Mouse (Mus musculus): Measurements from ENCODE around the gene H2-T22. TPM values are rescaled to one million over a fixed set of nuclear protein-coding genes. Genes with fewer than 3 reads are reported as not detected.
A peak's percentile ranks its signal among the peaks of the same experiment; 100 is the strongest.
"Not testable (repeated sequence)": the region's sequence is repeated elsewhere in the genome, so short reads cannot be mapped to it uniquely, and the experiment has no call there.

H2-T22 gene
- polyA plus RNA-seq, 2 experiments, result 7.9 to 10.6 TPM

- not testable (repeated sequence) for H3K27me3 ChIP-seq (ENCODE audit: control insufficient read depth, insufficient read depth, low read length); H3K4me2 ChIP-seq (ENCODE audit: low read depth); H3K27ac ChIP-seq; H3K9ac ChIP-seq (replicated peaks); H3K36me3 ChIP-seq (replicated peaks; ENCODE audit: control insufficient read depth, insufficient read depth, low read depth); H3K9me3 ChIP-seq (ENCODE audit: control insufficient read depth, low read length); H3K4me3 ChIP-seq (ENCODE audit: insufficient read depth in 1 of 2, low read depth in 2 of 2, low read length in 2 of 2)
- ATAC-seq (ENCODE audit: insufficient read depth) (peak; percentile 40; the same call in 1 of the 2 replicates), DNase-seq (ENCODE audit: low read depth in 3 of 3, low spot score in 3 of 3) (peak; percentile 54 to 62 (median 57))
- peaks cover 0 to 16% of the 10 kb centered on the region in 2 experiments; a peak in 3 of 4 replicates for H3K4me1 ChIP-seq (replicated peaks; ENCODE audit: control insufficient read depth in 2 of 2, insufficient read depth in 2 of 2, low read length in 1 of 2)
- TF ChIP-seq EP300 (IDR thresholded peaks at IDR 0.05; ENCODE audit: low read depth), result peak; percentile 18; the same call in 1 of the 2 replicates
- 52% methylated on average over 2 of the region's 4 CpGs for WGBS (ENCODE audit: insufficient replicate concordance)
Measured at GRCm38 (mm10) chr17:36030046-36030702, 12.4 kb downstream of the H2-T22 start.

DNA sequence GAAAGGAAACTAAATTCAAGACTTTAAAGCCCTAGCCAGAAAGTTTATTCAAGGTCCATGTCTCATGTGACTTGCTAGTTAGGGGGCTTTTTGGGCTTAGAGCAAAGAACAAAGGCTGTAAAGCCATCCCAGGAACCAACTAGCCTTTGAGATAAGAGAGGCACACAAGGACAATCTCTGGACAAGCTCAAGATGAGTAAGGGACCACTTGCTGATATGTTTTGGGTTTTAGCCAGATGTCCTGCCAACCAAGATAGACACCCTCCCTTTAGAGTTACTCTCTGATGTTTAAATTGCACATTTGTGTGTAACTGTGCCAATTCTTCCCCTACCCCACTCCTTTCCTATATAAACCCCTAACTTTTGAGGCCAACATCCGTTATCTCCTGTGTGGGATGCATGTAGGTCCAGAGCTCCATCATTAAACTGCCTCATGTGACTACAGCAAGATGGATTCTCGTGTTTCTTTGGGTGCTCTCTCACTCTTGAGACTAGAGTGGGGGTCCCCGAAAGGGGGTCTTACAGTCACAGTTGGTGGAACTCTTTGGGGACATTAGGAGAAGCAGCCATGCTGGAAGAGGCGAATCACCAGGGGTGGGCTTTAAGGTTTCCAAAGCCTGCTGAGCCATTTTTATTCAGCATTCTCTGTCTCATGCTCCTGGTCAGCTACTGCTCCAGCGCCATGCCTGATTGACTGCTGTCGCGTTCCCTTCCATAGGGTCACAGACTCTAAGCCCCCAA, 13.5 kb downstream of the H2-T22 start:
- H3K9ac ChIP-seq (replicated peaks), result no peak overlapping the region
- ATAC-seq (ENCODE audit: insufficient read depth) (no peak), DNase-seq (ENCODE audit: low read depth in 3 of 3, low spot score in 3 of 3) (no peak)
- peaks cover 2 to 18% of the 10 kb centered on the region in 2 experiments for H3K4me1 ChIP-seq (replicated peaks; ENCODE audit: control insufficient read depth in 2 of 2, insufficient read depth in 2 of 2, low read length in 1 of 2)
- no peak overlapping the region for H3K4me2 ChIP-seq (ENCODE audit: low read depth)
- H3K4me3 ChIP-seq (ENCODE audit: insufficient read depth in 1 of 2, low read depth in 2 of 2, low read length in 2 of 2), result no peak overlapping the region
- no peaks in the 10 kb centered on the region for H3K27me3 ChIP-seq (ENCODE audit: control insufficient read depth, insufficient read depth, low read length)
- H3K9me3 ChIP-seq (ENCODE audit: control insufficient read depth, low read length), result no peaks in the 10 kb centered on the region
- 71% methylated on average over 7 of the region's 7 CpGs for WGBS (ENCODE audit: insufficient replicate concordance)
- H3K27ac ChIP-seq, result no peak overlapping the region
- TF ChIP-seq EP300 (IDR thresholded peaks at IDR 0.05; ENCODE audit: low read depth) (no peak), CTCF (IDR thresholded peaks at IDR 0.05; ENCODE audit: low read depth) (no peak)
- H3K36me3 ChIP-seq (replicated peaks; ENCODE audit: control insufficient read depth, insufficient read depth, low read depth), result no peaks in the 10 kb centered on the region

- peaks cover 12 to 31% of the 10 kb centered on the region in 2 experiments for H3K4me1 ChIP-seq (replicated peaks; ENCODE audit: control insufficient read depth in 2 of 2, insufficient read depth in 2 of 2, low read length in 1 of 2)
- WGBS (ENCODE audit: insufficient replicate concordance), result 80% methylated on average over 4 of the region's 4 CpGs
Measured at GRCm38 (mm10) chr17:36027663-36028062, 14.9 kb downstream of the H2-T22 start.

DNA sequence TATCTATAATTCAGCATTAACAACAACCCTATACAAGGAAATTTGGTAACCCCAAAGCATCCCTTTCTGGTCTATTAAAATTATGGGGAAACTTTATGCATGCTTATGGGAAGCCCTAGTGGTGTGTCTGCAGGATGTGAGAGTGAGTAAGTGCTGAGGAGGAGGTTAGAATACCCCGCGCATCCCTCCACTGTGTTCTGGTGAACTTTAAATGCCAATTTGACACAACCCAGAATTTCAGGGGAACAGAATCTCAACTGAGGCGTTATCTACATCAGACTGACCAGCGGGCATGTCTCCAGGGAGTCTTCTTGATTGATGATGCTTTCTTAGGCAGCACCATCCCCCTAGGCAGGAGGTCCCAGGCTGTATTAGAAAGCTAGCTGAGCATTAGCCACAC, 16.6 kb downstream of the H2-T22 start:
- DNase-seq (ENCODE audit: low read depth in 3 of 3, low spot score in 3 of 3) (no peak), ATAC-seq (ENCODE audit: insufficient read depth) (no peak)
- no peak overlapping the region for H3K9ac ChIP-seq (replicated peaks)
- H3K9me3 ChIP-seq (ENCODE audit: control insufficient read depth, low read length), result no peaks in the 10 kb centered on the region
- H3K4me2 ChIP-seq (ENCODE audit: low read depth), result no peak overlapping the region
- no peaks in the 10 kb centered on the region for H3K36me3 ChIP-seq (replicated peaks; ENCODE audit: control insufficient read depth, insufficient read depth, low read depth)
- no peak for TF ChIP-seq EP300 (IDR thresholded peaks at IDR 0.05; ENCODE audit: low read depth)
- no peak for TF ChIP-seq CTCF (IDR thresholded peaks at IDR 0.05; ENCODE audit: low read depth)
- H3K4me3 ChIP-seq (ENCODE audit: insufficient read depth in 1 of 2, low read depth in 2 of 2, low read length in 2 of 2), result no peak overlapping the region
- WGBS (ENCODE audit: insufficient replicate concordance), result 69% methylated on average over 4 of the region's 4 CpGs
- no peak overlapping the region for H3K27ac ChIP-seq
- no peaks in the 10 kb centered on the region for H3K27me3 ChIP-seq (ENCODE audit: control insufficient read depth, insufficient read depth, low read length)
- peaks cover 19 to 37% of the 10 kb centered on the region in 2 experiments for H3K4me1 ChIP-seq (replicated peaks; ENCODE audit: control insufficient read depth in 2 of 2, insufficient read depth in 2 of 2, low read length in 1 of 2)

More at GRCm38 (mm10) chr17:36027663-36028062, 14.9 kb downstream of the H2-T22 start:
- DNase-seq (ENCODE audit: low read depth in 3 of 3, low spot score in 3 of 3), result no peak
- Histone ChIP-seq H3K4me3 (ENCODE audit: insufficient read depth in 1 of 2, low read depth in 2 of 2, low read length in 2 of 2) (no peak overlapping the region), H3K36me3 (replicated peaks; ENCODE audit: control insufficient read depth, insufficient read depth, low read depth) (no peaks in the 10 kb centered on the region), H3K9me3 (ENCODE audit: control insufficient read depth, low read length) (no peaks in the 10 kb centered on the region), H3K4me2 (ENCODE audit: low read depth) (no peak overlapping the region), H3K27me3 (ENCODE audit: control insufficient read depth, insufficient read depth, low read length) (no peaks in the 10 kb centered on the region), H3K27ac (no peak overlapping the region), H3K9ac (replicated peaks) (no peak overlapping the region)
- no peak for TF ChIP-seq CTCF (IDR thresholded peaks at IDR 0.05; ENCODE audit: low read depth)
- no peak for TF ChIP-seq EP300 (IDR thresholded peaks at IDR 0.05; ENCODE audit: low read depth)
- no peak for ATAC-seq (ENCODE audit: insufficient read depth)

GRCm38 (mm10) chr17:36025197-36025596, 17.4 kb downstream of the H2-T22 start:
- 74% methylated on average over 5 of the region's 5 CpGs for WGBS (ENCODE audit: insufficient replicate concordance)
- ATAC-seq (ENCODE audit: insufficient read depth) (no peak), DNase-seq (ENCODE audit: low read depth in 3 of 3, low spot score in 3 of 3) (no peak)
- Histone ChIP-seq H3K27me3 (ENCODE audit: control insufficient read depth, insufficient read depth, low read length) (no peaks in the 10 kb centered on the region), H3K4me3 (ENCODE audit: insufficient read depth in 1 of 2, low read depth in 2 of 2, low read length in 2 of 2) (no peak overlapping the region), H3K36me3 (replicated peaks; ENCODE audit: control insufficient read depth, insufficient read depth, low read depth) (no peaks in the 10 kb centered on the region), H3K9me3 (ENCODE audit: control insufficient read depth, low read length) (no peaks in the 10 kb centered on the region), H3K4me1 (replicated peaks; ENCODE audit: control insufficient read depth in 2 of 2, insufficient read depth in 2 of 2, low read length in 1 of 2) (peaks cover 19 to 35% of the 10 kb centered on the region in 2 experiments), H3K27ac (no peak overlapping the region), H3K4me2 (ENCODE audit: low read depth) (no peak overlapping the region), H3K9ac (replicated peaks) (no peak overlapping the region)
- TF ChIP-seq CTCF (IDR thresholded peaks at IDR 0.05; ENCODE audit: low read depth) (no peak), EP300 (IDR thresholded peaks at IDR 0.05; ENCODE audit: low read depth) (no peak)

All from liver, embryonic 14.5 days (tissue).